Mouse (Mus musculus) kidney, postnatal 0 days (tissue): ENCODE results near the gene Golga2. TPM values are rescaled to one million over a fixed set of nuclear protein-coding genes. Genes with fewer than 3 reads are reported as not detected.

Source experiments
- ATAC-seq: fragments of 200-750 bp; cut with Nextera tagmentation; replicated peaks from 2 replicates; pipeline ENCODE4 v1.8.0; 2017; ENCODE audit warnings: low read depth, moderate number of reproducible peaks, moderate TSS enrichment, moderate library complexity; ENCODE audit not compliant: low FRiP score
- DNase-seq: peaks from one replicate; pipeline ENCODE4 v3.0.0-alpha.2; 2016; ENCODE audit warnings: low spot score
- H3K27ac ChIP-seq: fragments of 300-500 bp; sonication (generic); 2 replicates; pipeline ENCODE4 v1.5.1; 2014; ENCODE audit warnings: mild to moderate bottlenecking
- H3K27me3 ChIP-seq: fragments of 300-500 bp; sonication (generic); 2 replicates; pipeline ENCODE4 v1.6.1; 2014; ENCODE audit warnings: low read length, mixed read lengths; ENCODE audit not compliant: insufficient read depth
- H3K36me3 ChIP-seq: fragments of 300-500 bp; sonication (generic); 2 replicates; pipeline ENCODE4 v1.6.1; 2014; ENCODE audit warnings: low read length, mixed read lengths; ENCODE audit not compliant: insufficient read depth
- H3K4me1 ChIP-seq: fragments of 300-500 bp; sonication (generic); replicated peaks from 2 replicates; pipeline ENCODE4 v1.6.1; 2014; ENCODE audit warnings: antibody characterized with exemption, low read length, mixed read lengths; ENCODE audit not compliant: insufficient read depth
- H3K4me2 ChIP-seq: fragments of 300-500 bp; sonication (generic); 2 replicates; pipeline ENCODE4 v1.6.1; 2014; ENCODE audit warnings: mild to moderate bottlenecking, low read length, moderate library complexity, mixed read lengths
- H3K4me3 ChIP-seq: fragments of 300-500 bp; sonication (generic); replicated peaks from 2 replicates; pipeline ENCODE4 v1.5.1; 2014; ENCODE audit warnings: low read depth, low read length
- H3K9ac ChIP-seq: fragments of 300-500 bp; sonication (generic); 2 replicates; pipeline ENCODE4 v1.6.1; 2014; ENCODE audit warnings: low read depth, low read length
- H3K9me3 ChIP-seq: fragments of 300-500 bp; sonication (generic); replicated peaks from 2 replicates; pipeline ENCODE4 v1.6.1; 2016; ENCODE audit warnings: low read length, inconsistent platforms, mixed read lengths
- CTCF ChIP-seq: IDR thresholded peaks from 2 replicates; pipeline ENCODE4 v1.5.1; 2016; ENCODE audit warnings: antibody characterized with exemption, low read depth, mild to moderate bottlenecking, moderate library complexity
- WGBS: fragments of 180-500 bp; shearing (Covaris S2); extraction: QIAGEN DNeasy Blood & Tissue Kit; methylation state at CpG from one replicate; pipeline ENCODE4 v1.1.7; 2014; 5-methylcytosine and 5-hydroxymethylcytosine counted together
- polyA plus RNA-seq: library from polyadenylated mRNA; unstranded; fragments of >200 nt; fragmentation: Nextera tagmentation; extraction: Ambion mirVana; gene quantifications from 2 replicates; pipeline ENCODE4 v1.2.1, GENCODE M21; 2015

Gene Golga2
- polyA plus RNA-seq, 1 experiment from 2014 or later, result 17.2 TPM

- H3K27me3 ChIP-seq, result no peaks in the 10 kb centered on the region
- DNase-seq, result no peak
- WGBS, result 23% methylated on average over 7 of the region's 7 CpGs
- H3K4me3 ChIP-seq, result no peak overlapping the region
- no peaks in the 10 kb centered on the region for H3K9me3 ChIP-seq
- no peak for ATAC-seq
- no peak overlapping the region for H3K4me2 ChIP-seq
- H3K4me1 ChIP-seq, result no peaks in the 10 kb centered on the region; the same call in 1 of the 2 replicates
- no peaks in the 10 kb centered on the region for H3K36me3 ChIP-seq
- no peak for TF ChIP-seq CTCF
- no peak overlapping the region for H3K27ac ChIP-seq
- H3K9ac ChIP-seq, result no peak overlapping the region
Measured at GRCm38 (mm10) chr2:32325342-32325741, 38.2 kb downstream of the Golga2 start.

- H3K27ac ChIP-seq, result no peak overlapping the region
- 76% methylated on average over 4 of the region's 4 CpGs for WGBS
- DNase-seq, result no peak
- no peaks in the 10 kb centered on the region for H3K36me3 ChIP-seq
- TF ChIP-seq CTCF, result no peak
- H3K9ac ChIP-seq, result no peak overlapping the region
- ATAC-seq, result no peak
- H3K27me3 ChIP-seq, result no peaks in the 10 kb centered on the region
- no peak overlapping the region for H3K4me2 ChIP-seq
- no peaks in the 10 kb centered on the region; the same call in 1 of the 2 replicates for H3K4me1 ChIP-seq
- H3K4me3 ChIP-seq, result no peak overlapping the region
- H3K9me3 ChIP-seq, result no peaks in the 10 kb centered on the region
Measured at GRCm38 (mm10) chr2:32327200-32327599, 40.0 kb downstream of the Golga2 start.

GRCm38 (mm10) chr2:32328911-32329460 is 41.8 kb downstream of the Golga2 start:
- Histone ChIP-seq H3K9me3 (no peaks in the 10 kb centered on the region), H3K4me3 (no peak overlapping the region), H3K4me2 (no peak overlapping the region), H3K27me3 (no peaks in the 10 kb centered on the region), H3K27ac (no peak overlapping the region), H3K9ac (no peak overlapping the region), H3K4me1 (no peaks in the 10 kb centered on the region; the same call in 1 of the 2 replicates), H3K36me3 (no peaks in the 10 kb centered on the region)
- 19% methylated on average over 13 of the region's 13 CpGs for WGBS
- no peak for TF ChIP-seq CTCF
- DNase-seq (no peak), ATAC-seq (no peak)

- Histone ChIP-seq H3K4me2 (no peak overlapping the region), H3K36me3 (no peaks in the 10 kb centered on the region), H3K4me3 (no peak overlapping the region), H3K9ac (no peak overlapping the region), H3K27me3 (no peaks in the 10 kb centered on the region), H3K27ac (no peak overlapping the region), H3K9me3 (no peaks in the 10 kb centered on the region), H3K4me1 (no peaks in the 10 kb centered on the region; the same call in 1 of the 2 replicates)
- 41% methylated on average over 6 of the region's 6 CpGs for WGBS
- TF ChIP-seq CTCF, result no peak
- DNase-seq (no peak), ATAC-seq (no peak)
Measured at GRCm38 (mm10) chr2:32329531-32329930, 42.3 kb downstream of the Golga2 start.

- DNase-seq, result no peak
- H3K27me3 ChIP-seq, result no peaks in the 10 kb centered on the region
- no peak overlapping the region for H3K9ac ChIP-seq
- H3K9me3 ChIP-seq, result no peaks in the 10 kb centered on the region
- no peak overlapping the region for H3K4me2 ChIP-seq
- no peak for TF ChIP-seq CTCF
- WGBS, result 82% methylated on average over 5 of the region's 5 CpGs
- no peak for ATAC-seq
- no peaks in the 10 kb centered on the region; the same call in 1 of the 2 replicates for H3K4me1 ChIP-seq
- H3K4me3 ChIP-seq, result no peak overlapping the region
- no peaks in the 10 kb centered on the region for H3K36me3 ChIP-seq
- H3K27ac ChIP-seq, result no peak overlapping the region
Measured at GRCm38 (mm10) chr2:32332159-32332558, 45.0 kb downstream of the Golga2 start.

GRCm38 (mm10) chr2:32335888-32336287 is 48.7 kb downstream of the Golga2 start:
- H3K4me1 ChIP-seq, result no peaks in the 10 kb centered on the region
- no peak overlapping the region for H3K4me2 ChIP-seq
- no peaks in the 10 kb centered on the region for H3K27me3 ChIP-seq
- DNase-seq (peak; percentile 52), ATAC-seq (no peak)
- no peak overlapping the region for H3K27ac ChIP-seq
- 33% methylated on average over 15 of the region's 15 CpGs for WGBS
- no peak overlapping the region for H3K9ac ChIP-seq
- H3K9me3 ChIP-seq, result no peaks in the 10 kb centered on the region
- TF ChIP-seq CTCF, result no peak
- H3K36me3 ChIP-seq, result no peaks in the 10 kb centered on the region
- no peak overlapping the region for H3K4me3 ChIP-seq
